Mouse (Mus musculus): ENCODE results near the gene Btbd11.

- no peak for TF ChIP-seq CTCF (conservative IDR thresholded peaks at IDR 0.05; ENCODE audit: low read length)
- TF ChIP-seq NANOG (IDR thresholded peaks at IDR 0.05; ENCODE audit: borderline replicate concordance, low read length), result no peak
- TF ChIP-seq POU5F1 (IDR thresholded peaks at IDR 0.05; ENCODE audit: borderline replicate concordance, low read length), result peak; percentile 74; the same call in 1 of the 2 replicates
These were observed 80.8 kb downstream of the Btbd11 start for GRCm38 (mm10) chr10:85467393-85467792.

All from E14TG2a.4 (cell line).